Mouse (Mus musculus) hindbrain, embryonic 14.5 days (tissue): ENCODE measurements at regions not wholly inside any gene's neighbourhood (a gene's known extent, or its start where the extent isn't known, plus 50 kb on each side); places are given as distances from the start of the nearest gene placed in this dataset.

Experiments used
- ATAC-seq: fragments of 200-750 bp; cut with Nextera tagmentation; 2 replicates; pipeline ENCODE4 v1.8.0; 2017; ENCODE audit warnings: moderate number of reproducible peaks, mild to moderate bottlenecking, moderate TSS enrichment, moderate library complexity; ENCODE audit not compliant: low FRiP score
- DNase-seq: peaks from one replicate; pipeline ENCODE4 v3.0.0-alpha.2; 2015; ENCODE audit warnings: low spot score
- H3K27ac ChIP-seq: fragments of 300-500 bp; sonication (generic); 2 replicates; pipeline ENCODE4 v1.5.1; 2014; ENCODE audit warnings: mild to moderate bottlenecking, moderate library complexity
- H3K27me3 ChIP-seq: fragments of 300-500 bp; sonication (generic); 2 replicates; pipeline ENCODE4 v1.6.1; 2014; ENCODE audit warnings: mild to moderate bottlenecking, low read length, mixed read lengths; ENCODE audit not compliant: control insufficient read depth, insufficient read depth
- H3K36me3 ChIP-seq: fragments of 300-500 bp; sonication (generic); replicated peaks from 2 replicates; pipeline ENCODE4 v1.6.1; 2014; ENCODE audit not compliant: control insufficient read depth, insufficient read depth
- H3K4me1 ChIP-seq: fragments of 300-500 bp; sonication (generic); replicated peaks from 2 replicates; pipeline ENCODE4 v1.6.1; 2014; ENCODE audit warnings: antibody characterized with exemption, low read length, mixed read lengths; ENCODE audit not compliant: control insufficient read depth, insufficient read depth
- H3K4me2 ChIP-seq: fragments of 300-500 bp; sonication (generic); replicated peaks from 2 replicates; pipeline ENCODE4 v1.6.1; 2014; ENCODE audit warnings: mild to moderate bottlenecking, moderate library complexity
- H3K4me3 ChIP-seq: fragments of 300-500 bp; sonication (generic); replicated peaks from 2 replicates; pipeline ENCODE4 v1.5.1; 2014; ENCODE audit warnings: mild to moderate bottlenecking, low read length
- H3K9ac ChIP-seq: fragments of 300-500 bp; sonication (generic); 2 replicates; pipeline ENCODE4 v1.6.1; 2014
- H3K9me3 ChIP-seq: fragments of 300-500 bp; sonication (generic); 2 replicates; pipeline ENCODE4 v1.6.1; 2016; ENCODE audit warnings: low read length; ENCODE audit not compliant: control insufficient read depth
- WGBS: fragments of 180-500 bp; shearing (Covaris S2); extraction: QIAGEN DNeasy Blood & Tissue Kit; methylation state at CpG from one replicate; pipeline ENCODE4 v1.1.7; 2014; 5-methylcytosine and 5-hydroxymethylcytosine counted together

DNA sequence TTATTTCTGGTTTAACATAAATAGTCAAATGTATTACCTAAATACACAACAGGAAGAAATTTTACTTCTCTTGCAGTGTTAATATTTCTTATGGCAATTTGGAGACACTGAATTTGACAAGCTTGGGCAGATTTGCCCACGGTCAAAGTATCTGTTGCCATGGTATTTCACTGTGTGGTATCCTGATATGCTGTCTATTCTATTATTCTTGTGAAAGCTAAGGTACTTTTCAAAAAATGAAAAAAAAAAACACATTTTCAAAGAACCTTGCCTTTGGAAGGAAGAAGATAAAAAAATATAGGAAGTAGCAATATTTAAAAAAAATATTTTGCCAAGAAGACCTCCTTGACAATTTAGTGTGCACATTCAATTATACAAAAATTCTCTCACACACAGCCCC lies 723.2 kb upstream of the Gje1 start:
- DNase-seq = no peak
- no peak for ATAC-seq
- Histone ChIP-seq H3K4me2 (no peak overlapping the region), H3K4me1 (no peaks in the 10 kb centered on the region), H3K4me3 (no peak overlapping the region), H3K9me3 (no peaks in the 10 kb centered on the region), H3K9ac (no peak overlapping the region), H3K27ac (no peak overlapping the region), H3K36me3 (no peaks in the 10 kb centered on the region), H3K27me3 (no peaks in the 10 kb centered on the region)
- 55% methylated on average over 1 of the region's 1 CpGs for WGBS

DNA sequence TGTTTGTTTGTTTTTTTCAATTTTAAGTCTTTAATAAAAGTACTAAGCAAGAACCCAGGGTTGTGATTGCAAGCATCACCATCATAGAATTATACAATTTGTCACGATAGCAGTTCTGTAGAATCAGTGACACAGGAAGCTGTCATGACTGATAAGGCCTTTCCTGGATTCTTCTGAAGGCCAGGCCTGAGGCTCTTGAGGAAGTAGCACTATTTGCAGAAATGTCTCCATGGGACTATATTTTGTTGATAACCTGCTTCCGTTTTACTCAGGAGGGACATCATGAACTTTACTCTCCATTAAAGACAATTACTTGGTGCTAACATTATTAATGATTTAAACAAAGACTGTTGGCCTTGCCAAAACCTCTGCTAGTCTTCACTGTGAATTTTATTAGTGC lies 708.7 kb upstream of the Gje1 start:
- Histone ChIP-seq H3K4me3 (no peak overlapping the region), H3K4me1 (no peaks in the 10 kb centered on the region), H3K9ac (no peak overlapping the region), H3K9me3 (no peaks in the 10 kb centered on the region), H3K27ac (no peak overlapping the region), H3K27me3 (no peaks in the 10 kb centered on the region), H3K4me2 (no peak overlapping the region), H3K36me3 (no peaks in the 10 kb centered on the region)
- 83% methylated on average over 2 of the region's 2 CpGs for WGBS
- no peak for DNase-seq
- no peak for ATAC-seq

DNA sequence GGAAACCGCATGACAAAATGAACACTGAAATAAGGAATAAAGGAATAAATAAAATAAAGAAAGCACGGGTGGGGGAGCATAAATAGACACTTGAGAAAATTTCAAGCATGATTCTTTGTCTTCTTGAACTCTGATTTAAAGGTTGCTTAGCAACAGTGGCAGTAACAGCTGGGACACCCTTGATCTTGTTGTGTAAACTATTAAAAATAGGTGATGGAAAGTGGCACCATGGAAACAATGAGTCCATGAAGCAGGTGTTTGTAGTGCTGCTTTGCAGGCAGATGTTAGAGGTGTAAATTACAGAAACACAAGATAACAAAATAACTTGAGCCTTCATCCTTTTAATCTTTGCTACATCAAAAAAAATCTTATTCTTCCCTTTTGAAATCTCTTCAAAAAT lies 688.2 kb upstream of the Gje1 start:
- no peak overlapping the region for H3K4me2 ChIP-seq
- H3K4me1 ChIP-seq = peaks cover 3% of the 10 kb centered on the region; the same call in 1 of the 2 replicates
- DNase-seq (no peak), ATAC-seq (no peak; the same call in 1 of the 2 replicates)
- no peaks in the 10 kb centered on the region for H3K27me3 ChIP-seq
- no peaks in the 10 kb centered on the region for H3K36me3 ChIP-seq
- H3K27ac ChIP-seq = no peak overlapping the region
- no peak overlapping the region for H3K4me3 ChIP-seq
- H3K9ac ChIP-seq = no peak overlapping the region
- WGBS = 15% methylated on average over 2 of the region's 2 CpGs
- H3K9me3 ChIP-seq = no peaks in the 10 kb centered on the region

DNA sequence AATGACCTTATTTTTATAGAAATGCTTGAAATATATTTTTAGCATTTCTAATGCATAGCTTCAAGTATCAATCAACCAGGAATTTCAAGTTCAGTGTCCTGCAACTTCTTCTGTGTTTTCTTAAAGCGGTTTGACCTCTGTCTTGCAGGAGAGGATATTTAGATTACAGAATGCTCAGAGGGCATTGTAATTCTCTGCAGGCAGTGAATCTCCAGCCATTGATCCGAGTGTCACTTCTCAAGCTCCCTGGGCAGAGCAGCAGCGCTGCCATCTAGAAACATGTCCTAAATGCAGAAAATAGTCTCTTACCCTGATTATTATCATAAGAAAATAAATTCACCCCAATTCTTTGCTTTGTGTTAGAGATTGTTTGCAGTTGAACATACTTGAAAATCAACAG lies 687.7 kb upstream of the Gje1 start:
- H3K27ac ChIP-seq = no peak overlapping the region; the same call in 1 of the 2 replicates
- ATAC-seq (no peak), DNase-seq (no peak)
- H3K4me3 ChIP-seq = no peak overlapping the region
- no peaks in the 10 kb centered on the region for H3K36me3 ChIP-seq
- 12% methylated on average over 3 of the region's 3 CpGs for WGBS
- no peaks in the 10 kb centered on the region for H3K9me3 ChIP-seq
- peaks cover 3% of the 10 kb centered on the region; the same call in 1 of the 2 replicates for H3K4me1 ChIP-seq
- no peak overlapping the region for H3K9ac ChIP-seq
- H3K4me2 ChIP-seq = no peak overlapping the region
- H3K27me3 ChIP-seq = no peaks in the 10 kb centered on the region

DNA sequence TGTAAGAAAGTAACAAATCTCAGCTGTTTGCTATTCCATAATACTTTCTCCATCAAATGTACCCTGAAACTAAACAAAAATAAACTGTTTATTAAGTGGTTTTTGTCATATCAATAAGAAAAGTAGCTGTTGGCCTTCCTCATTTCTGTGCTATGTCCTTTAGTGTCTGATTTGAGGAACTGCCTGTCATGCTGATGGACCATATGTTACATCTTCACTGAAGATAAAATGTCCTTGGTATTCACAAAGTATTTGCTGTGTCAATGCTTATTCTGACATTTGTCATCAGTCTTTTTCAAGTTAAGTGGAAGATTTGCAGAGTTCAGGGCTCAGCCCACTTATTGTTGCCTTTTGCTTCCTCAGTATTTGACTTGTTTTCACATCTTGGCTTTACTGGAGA lies 682.0 kb upstream of the Gje1 start:
- Histone ChIP-seq H3K9ac (no peak overlapping the region), H3K4me1 (no peaks in the 10 kb centered on the region), H3K27ac (no peak overlapping the region), H3K9me3 (no peaks in the 10 kb centered on the region), H3K4me3 (no peak overlapping the region), H3K36me3 (no peaks in the 10 kb centered on the region), H3K27me3 (no peaks in the 10 kb centered on the region), H3K4me2 (no peak overlapping the region)
- DNase-seq (no peak), ATAC-seq (no peak)

DNA sequence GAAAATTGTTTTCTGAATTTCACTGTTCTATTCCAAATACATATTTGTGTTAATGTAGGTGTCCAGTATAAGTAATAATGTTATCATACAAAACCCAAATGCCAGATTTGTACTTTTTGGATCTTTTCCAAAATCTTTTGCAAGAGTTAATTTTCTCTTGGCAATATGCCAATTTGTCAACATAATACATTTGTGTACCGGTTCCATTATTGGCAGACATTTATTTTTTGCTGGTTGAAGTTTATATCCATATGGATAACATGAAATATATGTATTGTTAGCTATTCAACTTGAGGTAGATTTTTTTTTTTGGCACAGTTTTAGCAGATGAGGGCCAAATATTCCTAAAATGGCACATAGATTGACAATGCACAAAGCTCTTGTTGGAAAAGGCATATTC lies 679.1 kb upstream of the Gje1 start:
- WGBS = 54% methylated on average over 1 of the region's 1 CpGs
- no peak overlapping the region for H3K4me3 ChIP-seq
- H3K36me3 ChIP-seq = no peaks in the 10 kb centered on the region
- H3K9me3 ChIP-seq = no peaks in the 10 kb centered on the region
- H3K27ac ChIP-seq = no peak overlapping the region
- peak; percentile 51 for DNase-seq
- H3K4me2 ChIP-seq = no peak overlapping the region
- ATAC-seq = no peak
- no peaks in the 10 kb centered on the region for H3K27me3 ChIP-seq
- H3K4me1 ChIP-seq = 0 out of 2 replicates have a peak, but pooled peaks cover 3% of the 10 kb centered on the region
- no peak overlapping the region for H3K9ac ChIP-seq

DNA sequence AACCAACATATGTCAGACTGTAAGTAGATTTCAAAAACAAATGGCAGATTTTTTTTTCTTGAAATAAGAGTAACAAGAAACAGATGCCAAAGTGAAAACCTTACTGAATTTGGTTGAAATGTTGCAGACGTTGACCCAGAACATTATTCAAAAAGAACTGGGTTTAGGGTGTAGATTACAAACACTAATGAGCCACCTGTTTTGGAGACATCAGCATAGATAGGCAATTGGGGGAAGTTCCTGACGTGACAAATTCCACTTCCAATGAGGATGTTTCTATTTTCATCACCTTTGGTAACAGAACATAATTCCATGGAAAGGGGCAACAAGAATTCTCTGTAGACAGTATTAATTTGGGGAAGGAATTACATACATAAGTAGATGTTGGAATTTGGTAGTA lies 677.3 kb upstream of the Gje1 start:
- 77% methylated on average over 2 of the region's 2 CpGs for WGBS
- DNase-seq = no peak

DNA sequence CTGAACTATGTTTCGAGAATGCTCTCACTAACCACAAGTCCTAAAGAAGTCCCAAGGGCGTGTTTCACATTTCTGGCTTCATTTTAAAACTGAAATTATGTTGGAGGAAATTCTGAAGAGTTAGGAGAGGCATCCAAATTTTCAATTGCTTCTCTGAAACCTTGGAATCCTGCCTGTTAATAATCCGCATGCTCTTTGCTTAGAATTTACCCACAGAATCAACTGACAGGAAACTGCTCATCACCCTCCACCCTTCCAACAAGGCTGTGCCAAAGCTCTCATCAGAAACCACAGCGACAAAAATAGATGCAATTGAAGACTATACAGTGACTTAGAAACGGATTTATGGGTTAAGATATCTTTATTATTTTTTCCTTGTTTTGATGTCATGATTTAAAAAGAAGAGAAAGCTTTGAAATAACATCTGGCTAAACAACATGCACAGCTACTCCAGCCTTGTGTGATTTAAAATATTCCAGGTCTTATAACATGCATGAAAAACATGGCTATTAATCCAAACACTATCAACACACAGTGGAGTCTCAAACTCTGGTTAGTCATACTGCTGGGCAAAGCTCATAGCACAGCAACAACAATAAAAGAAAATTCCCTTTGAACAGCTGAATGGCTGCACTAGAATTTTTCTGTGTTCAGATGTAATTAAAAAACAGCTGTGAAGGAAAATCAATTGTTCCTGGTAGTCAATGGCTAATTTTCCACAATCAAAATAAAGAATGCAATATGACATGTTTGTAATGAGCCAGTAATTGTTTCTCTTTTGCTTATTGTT lies 674.2 kb upstream of the Gje1 start:
- no peaks in the 10 kb centered on the region for H3K27me3 ChIP-seq
- H3K36me3 ChIP-seq = no peaks in the 10 kb centered on the region
- WGBS = 71% methylated on average over 5 of the region's 5 CpGs
- H3K9ac ChIP-seq = no peak overlapping the region
- no peaks in the 10 kb centered on the region for H3K9me3 ChIP-seq
- H3K4me1 ChIP-seq = 0 out of 2 replicates have a peak, but pooled peaks cover 3% of the 10 kb centered on the region
- H3K27ac ChIP-seq = no peak overlapping the region
- H3K4me3 ChIP-seq = no peak overlapping the region
- no peak overlapping the region for H3K4me2 ChIP-seq
- ATAC-seq (no peak), DNase-seq (no peak)

More for the DNA sequence above, 677.3 kb upstream of the Gje1 start:
- Histone ChIP-seq H3K27me3 (no peaks in the 10 kb centered on the region), H3K4me3 (no peak overlapping the region), H3K9ac (no peak overlapping the region), H3K4me2 (no peak overlapping the region), H3K36me3 (no peaks in the 10 kb centered on the region), H3K9me3 (no peaks in the 10 kb centered on the region), H3K4me1 (0 out of 2 replicates have a peak, but pooled peaks cover 3% of the 10 kb centered on the region), H3K27ac (no peak overlapping the region)
- ATAC-seq = no peak

DNA sequence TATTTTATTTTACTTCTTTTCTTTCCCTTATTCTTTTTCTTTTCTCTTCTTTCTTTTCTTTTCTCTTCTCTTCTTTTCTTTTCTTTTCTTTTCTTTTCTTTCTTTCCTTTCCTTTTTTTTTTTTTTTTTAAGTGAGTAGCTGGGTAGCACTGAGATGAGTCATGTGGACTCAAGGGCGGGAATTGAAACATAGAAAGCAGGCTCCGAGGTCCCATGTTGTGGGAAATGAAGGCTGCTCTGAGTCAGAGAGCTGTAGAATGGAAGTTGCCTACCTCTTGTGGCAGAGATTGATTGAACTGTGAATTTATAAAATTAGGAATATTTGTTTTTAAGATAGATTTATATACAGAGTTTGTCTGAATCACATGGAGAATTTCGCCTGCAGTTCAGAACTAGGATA lies 655.6 kb upstream of the Gje1 start:
- WGBS = 93% methylated on average over 3 of the region's 3 CpGs
- Histone ChIP-seq H3K4me3 (no peak overlapping the region), H3K36me3 (no peaks in the 10 kb centered on the region), H3K27me3 (no peaks in the 10 kb centered on the region), H3K4me1 (no peaks in the 10 kb centered on the region), H3K9me3 (no peaks in the 10 kb centered on the region), H3K4me2 (no peak overlapping the region), H3K27ac (no peak overlapping the region), H3K9ac (no peak overlapping the region)
- DNase-seq (no peak), ATAC-seq (no peak)
